Mouse (Mus musculus) WW6 (cell line): ENCODE data around the gene Cltrn.

ENCODE experiments used
- DNase-seq: peaks from one replicate; pipeline ENCODE4 v3.0.0-alpha.2; 2013; ENCODE audit warnings: low read depth, low spot score

The Cltrn gene

GRCm38 (mm10) chrX:164088582-164088981 lies at the start of gene Cltrn:
Cltrn (plus strand) TSS chrX:164088830.
- no peak for DNase-seq

GRCm38 (mm10) chrX:164038882-164039281 lies 49.7 kb upstream of the Cltrn start:
- no peak for DNase-seq

GRCm38 (mm10) chrX:164042069-164042468 lies 46.6 kb upstream of the Cltrn start:
- no peak for DNase-seq

GRCm38 (mm10) chrX:164046736-164047135 lies 41.9 kb upstream of the Cltrn start:
- DNase-seq: no peak

- no peak for DNase-seq
Observed at GRCm38 (mm10) chrX:164055726-164056125, 32.9 kb upstream of the Cltrn start.

GRCm38 (mm10) chrX:164058523-164058922 lies 30.1 kb upstream of the Cltrn start:
- DNase-seq: no peak

- no peak for DNase-seq
Observed at GRCm38 (mm10) chrX:164059070-164059469, 29.6 kb upstream of the Cltrn start.

- no peak for DNase-seq
Observed at GRCm38 (mm10) chrX:164066185-164066584, 22.4 kb upstream of the Cltrn start.

GRCm38 (mm10) chrX:164068968-164069367 lies 19.7 kb upstream of the Cltrn start:
- no peak for DNase-seq

GRCm38 (mm10) chrX:164076040-164076775 lies 12.4 kb upstream of the Cltrn start, which contains the start of gene Siah1b:
Siah1b (minus strand) TSS chrX:164076493.
- peak; percentile 71 for DNase-seq

GRCm38 (mm10) chrX:164082030-164082429 lies 6.6 kb upstream of the Cltrn start:
- no peak for DNase-seq

GRCm38 (mm10) chrX:164089916-164090315 lies 1.3 kb downstream of the Cltrn start:
- no peak for DNase-seq

- no peak for DNase-seq
Observed at GRCm38 (mm10) chrX:164092300-164093169, 3.9 kb downstream of the Cltrn start.

GRCm38 (mm10) chrX:164093435-164093834 lies 4.8 kb downstream of the Cltrn start:
- DNase-seq: no peak

GRCm38 (mm10) chrX:164095838-164096237 lies 7.2 kb downstream of the Cltrn start:
- DNase-seq: no peak

GRCm38 (mm10) chrX:164101483-164101882 lies 12.9 kb downstream of the Cltrn start:
- DNase-seq: no peak

- no peak for DNase-seq
Observed at GRCm38 (mm10) chrX:164102198-164102597, 13.6 kb downstream of the Cltrn start.

- DNase-seq: no peak
Observed at GRCm38 (mm10) chrX:164102656-164103055, 14.0 kb downstream of the Cltrn start.

GRCm38 (mm10) chrX:164111146-164111545 lies 22.5 kb downstream of the Cltrn start:
- DNase-seq: no peak

GRCm38 (mm10) chrX:164113744-164114143 lies 25.1 kb downstream of the Cltrn start:
- DNase-seq: no peak

- no peak for DNase-seq
Observed at GRCm38 (mm10) chrX:164123942-164124341, 35.3 kb downstream of the Cltrn start.

- DNase-seq: no peak
Observed at GRCm38 (mm10) chrX:164133531-164133930, 44.9 kb downstream of the Cltrn start.
